Mouse (Mus musculus) embryonic fibroblast, embryonic 13.5 days (primary cell): ENCODE measurements around the gene Ppp1r36.

Experiments used
- CTCF ChIP-seq: IDR thresholded peaks from 2 replicates; pipeline ENCODE4 v1.5.1; 2011; ENCODE audit warnings: mild to moderate bottlenecking, control low read depth, low read length, moderate library complexity, borderline replicate concordance; ENCODE audit not compliant: insufficient read depth
- POLR2A ChIP-seq: IDR thresholded peaks from 2 replicates; pipeline ENCODE4 v1.6.1; 2011; ENCODE audit warnings: low read depth, mild to moderate bottlenecking, control low read depth, low read length, moderate library complexity

DNA sequence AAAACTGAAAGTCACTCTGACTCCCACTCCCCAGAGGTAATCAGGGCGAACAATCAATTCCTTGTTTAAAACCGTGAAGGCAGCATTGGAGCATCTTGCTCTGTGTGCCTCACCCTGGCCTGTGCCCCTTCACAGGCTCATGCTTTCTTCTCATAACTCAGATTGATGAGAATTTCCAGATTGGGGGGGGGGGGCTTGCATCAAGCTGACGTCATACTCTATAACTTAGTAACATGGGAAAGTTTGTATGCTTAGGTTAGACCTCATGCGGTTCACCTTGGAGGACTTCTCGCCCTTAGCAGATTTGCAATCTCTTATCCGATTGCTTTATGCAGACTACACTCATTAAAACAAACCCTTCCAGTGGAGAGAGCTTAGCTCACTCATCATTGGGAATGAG lies 43.3 kb upstream of the Ppp1r36 start:
- TF ChIP-seq CTCF (no peak), POLR2A (no peak)
